Mouse (Mus musculus) limb, embryonic 10.5 days (tissue): ENCODE measurements around the gene Kiss1r. TPM values are rescaled to one million over a fixed set of nuclear protein-coding genes. Genes with fewer than 3 reads are reported as not detected.
"Not testable (repeated sequence)": the region's sequence is repeated elsewhere in the genome, so short reads cannot be mapped to it uniquely, and the experiment has no call there.

Experiments used
- DNase-seq: peaks from one replicate; pipeline ENCODE4 v3.0.0-alpha.2; 2017; ENCODE audit warnings: low spot score
- H3K27ac ChIP-seq: fragments of 300-500 bp; sonication (generic); 2 replicates; pipeline ENCODE4 v1.5.1; 2016; ENCODE audit warnings: mild to moderate bottlenecking
- H3K27me3 ChIP-seq: fragments of 300-500 bp; sonication (generic); 2 replicates; pipeline ENCODE4 v1.6.1; 2016; ENCODE audit warnings: low read depth, mild to moderate bottlenecking; ENCODE audit not compliant: poor library complexity, severe bottlenecking
- H3K36me3 ChIP-seq: fragments of 300-500 bp; sonication (generic); 2 replicates; pipeline ENCODE4 v1.6.1; 2016; ENCODE audit warnings: mild to moderate bottlenecking, moderate library complexity
- H3K4me1 ChIP-seq: fragments of 300-500 bp; sonication (generic); 2 replicates; pipeline ENCODE4 v1.6.1; 2016
- H3K4me3 ChIP-seq: fragments of 300-500 bp; sonication (generic); 2 replicates; pipeline ENCODE4 v1.5.1; 2016; ENCODE audit warnings: mild to moderate bottlenecking, moderate library complexity
- H3K9me3 ChIP-seq: fragments of 300-500 bp; sonication (generic); replicated peaks from 2 replicates; pipeline ENCODE4 v1.6.1; 2016; ENCODE audit warnings: mild to moderate bottlenecking
- WGBS: fragments of 180-500 bp; shearing (Covaris S2); methylation state at CpG from one replicate; pipeline ENCODE4 v1.1.7; 2016; 5-methylcytosine and 5-hydroxymethylcytosine counted together
- polyA plus RNA-seq: library from polyadenylated mRNA; unstranded; fragments of >200 nt; fragmentation: Nextera tagmentation; extraction: Ambion mirVana; gene quantifications from 2 replicates; pipeline ENCODE4 v1.2.1, GENCODE M21; 2016

Kiss1r gene
- polyA plus RNA-seq, 1 experiment from 2014 or later: 0.31 TPM

GRCm38 (mm10) chr10:79884446-79884845, 32.3 kb upstream of the Kiss1r start:
- Histone ChIP-seq H3K4me3 (no peak overlapping the region), H3K27ac (no peak overlapping the region), H3K9me3 (no peaks in the 10 kb centered on the region), H3K36me3 (no peaks in the 10 kb centered on the region), H3K27me3 (peaks cover 41% of the 10 kb centered on the region), H3K4me1 (peaks cover 39% of the 10 kb centered on the region)
- WGBS: 77% methylated on average over 4 of the region's 4 CpGs
- DNase-seq: no peak

GRCm38 (mm10) chr10:79884938-79885337, 31.8 kb upstream of the Kiss1r start:
- not testable (repeated sequence) for H3K9me3 ChIP-seq, H3K4me3 ChIP-seq, DNase-seq, H3K36me3 ChIP-seq, H3K27ac ChIP-seq
- Histone ChIP-seq H3K27me3 (peaks cover 37% of the 10 kb centered on the region), H3K4me1 (peaks cover 36% of the 10 kb centered on the region)
- 72% methylated on average over 3 of the region's 3 CpGs for WGBS

- Histone ChIP-seq H3K4me1 (peaks cover 28% of the 10 kb centered on the region), H3K4me3 (no peak within 1 kb of the TSS), H3K27ac (no peak within 1 kb of the TSS), H3K27me3 (peaks cover 27% of the 10 kb centered on the region), H3K36me3 (no peaks in the 10 kb centered on the region), H3K9me3 (no peaks in the 10 kb centered on the region)
- 81% methylated on average over 6 of the region's 6 CpGs for WGBS
- DNase-seq: no peak
These were observed 30.7 kb upstream of the Kiss1r start, which contains the start of gene Elane for GRCm38 (mm10) chr10:79886054-79886453. Elane (plus strand) TSS chr10:79886247.

- Histone ChIP-seq H3K36me3 (no peaks in the 10 kb centered on the region), H3K9me3 (no peaks in the 10 kb centered on the region), H3K27me3 (peaks cover 22% of the 10 kb centered on the region), H3K4me1 (peaks cover 27% of the 10 kb centered on the region), H3K27ac (no peak overlapping the region), H3K4me3 (no peak overlapping the region)
- DNase-seq: no peak
- WGBS: 74% methylated on average over 8 of the region's 8 CpGs
These were observed 30.2 kb upstream of the Kiss1r start for GRCm38 (mm10) chr10:79886611-79887010.

- Histone ChIP-seq H3K36me3 (peaks cover 5% of the 10 kb centered on the region), H3K4me1 (peaks cover 8% of the 10 kb centered on the region; the same call in 1 of the 2 replicates), H3K9me3 (no peaks in the 10 kb centered on the region), H3K27ac (no peak overlapping the region), H3K27me3 (no peaks in the 10 kb centered on the region), H3K4me3 (no peak overlapping the region)
- WGBS: 87% methylated on average over 2 of the region's 2 CpGs
- no peak for DNase-seq
These were observed 27.4 kb upstream of the Kiss1r start for GRCm38 (mm10) chr10:79889386-79889785.

- Histone ChIP-seq H3K36me3 (peaks cover 14% of the 10 kb centered on the region), H3K4me1 (peaks cover 8% of the 10 kb centered on the region; the same call in 1 of the 2 replicates), H3K4me3 (no peak within 1 kb of the TSS), H3K9me3 (no peaks in the 10 kb centered on the region), H3K27ac (no peak within 1 kb of the TSS; the same call in 1 of the 2 replicates), H3K27me3 (no peaks in the 10 kb centered on the region)
- 37% methylated on average over 5 of the region's 5 CpGs for WGBS
- no peak for DNase-seq
These were observed 26.1 kb upstream of the Kiss1r start, which contains the start of gene Cfd for GRCm38 (mm10) chr10:79890670-79891069. Cfd (plus strand) TSS chr10:79890853.

GRCm38 (mm10) chr10:79892451-79893118, 24.2 kb upstream of the Kiss1r start:
- DNase-seq: peak; percentile 92
- Histone ChIP-seq H3K4me1 (peaks cover 17% of the 10 kb centered on the region), H3K36me3 (peaks cover 33% of the 10 kb centered on the region), H3K27ac (0 out of 2 replicates have a peak overlapping the region, but pooled peaks have one; percentile 16)
- 46% methylated on average over 22 of the region's 22 CpGs for WGBS
- H3K27me3 ChIP-seq, H3K4me3 ChIP-seq, H3K9me3 ChIP-seq: not testable (repeated sequence)

DNA sequence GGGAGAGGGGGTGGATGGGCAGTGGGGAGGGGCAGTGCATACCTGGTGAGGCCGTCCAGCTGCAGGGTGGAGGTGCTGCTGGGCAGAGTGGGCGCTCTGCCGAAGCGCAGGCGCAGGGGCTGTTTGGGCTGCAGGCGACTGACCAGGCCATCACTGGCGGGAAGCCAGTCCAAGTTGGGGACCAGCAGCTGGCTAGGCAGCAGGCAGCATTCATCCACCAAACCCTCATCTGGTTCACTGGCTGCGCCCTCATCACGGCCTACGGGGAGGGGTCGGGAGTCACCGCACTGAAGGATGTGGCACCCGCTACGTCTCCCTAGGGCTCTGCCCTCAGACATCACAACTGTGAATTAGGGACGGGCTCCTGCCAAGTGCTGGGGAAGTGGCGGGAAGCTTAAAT, 20.5 kb upstream of the Kiss1r start:
- WGBS: 94% methylated on average over 16 of the region's 16 CpGs
- Histone ChIP-seq H3K9me3 (no peaks in the 10 kb centered on the region), H3K27me3 (no peaks in the 10 kb centered on the region; the same call in 1 of the 2 replicates), H3K4me1 (peaks cover 31% of the 10 kb centered on the region), H3K27ac (no peak overlapping the region), H3K36me3 (peaks cover 68% of the 10 kb centered on the region), H3K4me3 (no peak overlapping the region)
- no peak for DNase-seq

GRCm38 (mm10) chr10:79896814-79897213, 20.0 kb upstream of the Kiss1r start:
- Histone ChIP-seq H3K4me1 (peaks cover 33% of the 10 kb centered on the region), H3K36me3 (peaks cover 70% of the 10 kb centered on the region), H3K27me3 (no peaks in the 10 kb centered on the region; the same call in 1 of the 2 replicates), H3K4me3 (no peak overlapping the region), H3K9me3 (no peaks in the 10 kb centered on the region), H3K27ac (0 out of 2 replicates have a peak overlapping the region, but pooled peaks have one; percentile 46)
- DNase-seq: no peak
- WGBS: 86% methylated on average over 13 of the region's 13 CpGs

DNA sequence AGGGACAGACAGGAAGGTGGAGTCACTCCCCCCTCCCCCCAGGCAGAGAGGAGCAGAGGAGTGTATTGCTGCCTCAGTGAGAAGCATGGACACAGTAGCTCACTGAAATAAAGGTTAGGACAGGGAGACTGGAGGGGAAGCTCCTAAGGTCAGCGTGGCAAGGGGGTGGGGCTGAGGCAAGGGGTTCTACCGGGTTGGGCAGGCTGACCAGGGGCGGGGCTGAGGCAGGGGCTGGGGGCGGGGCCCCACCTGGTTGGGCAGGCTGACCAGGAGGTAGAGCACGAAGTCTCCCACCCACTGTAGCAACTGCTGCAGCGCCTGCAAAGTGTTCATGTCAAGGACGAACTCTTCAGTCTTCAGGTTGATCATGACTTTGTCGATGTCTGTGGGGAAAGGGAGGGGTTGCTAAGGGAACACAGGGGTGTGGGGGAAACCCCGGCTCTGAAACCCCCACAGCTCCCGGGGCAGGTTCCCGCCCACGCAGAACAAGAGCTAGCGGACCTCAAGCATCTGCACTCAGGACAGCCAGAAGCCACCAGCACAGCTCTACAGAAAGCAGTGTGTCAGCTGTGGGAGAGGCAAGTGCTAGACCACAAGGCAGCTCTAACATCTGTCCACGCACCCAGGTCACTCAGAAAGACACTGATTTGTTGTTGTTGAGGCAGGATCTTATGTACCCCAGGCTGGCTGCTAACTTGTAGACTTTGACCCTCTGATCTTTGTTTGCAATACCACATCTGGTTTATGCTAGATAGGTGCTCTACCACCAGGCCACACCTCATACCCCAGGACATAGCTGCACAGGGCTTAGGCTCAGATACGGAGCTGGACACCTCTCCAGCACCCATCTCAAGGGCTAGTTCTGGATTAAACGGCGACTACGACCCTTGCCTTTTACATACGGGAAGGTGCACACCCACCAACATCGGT, 19.2 kb upstream of the Kiss1r start:
- Histone ChIP-seq H3K27me3 (no peaks in the 10 kb centered on the region; the same call in 1 of the 2 replicates), H3K27ac (0 out of 2 replicates have a peak overlapping the region, but pooled peaks have one; percentile 46), H3K9me3 (no peaks in the 10 kb centered on the region), H3K4me1 (peaks cover 33% of the 10 kb centered on the region), H3K4me3 (0 out of 2 replicates have a peak overlapping the region, but pooled peaks have one; percentile 6), H3K36me3 (peaks cover 76% of the 10 kb centered on the region)
- WGBS: 46% methylated on average over 19 of the region's 20 CpGs
- DNase-seq: no peak

DNA sequence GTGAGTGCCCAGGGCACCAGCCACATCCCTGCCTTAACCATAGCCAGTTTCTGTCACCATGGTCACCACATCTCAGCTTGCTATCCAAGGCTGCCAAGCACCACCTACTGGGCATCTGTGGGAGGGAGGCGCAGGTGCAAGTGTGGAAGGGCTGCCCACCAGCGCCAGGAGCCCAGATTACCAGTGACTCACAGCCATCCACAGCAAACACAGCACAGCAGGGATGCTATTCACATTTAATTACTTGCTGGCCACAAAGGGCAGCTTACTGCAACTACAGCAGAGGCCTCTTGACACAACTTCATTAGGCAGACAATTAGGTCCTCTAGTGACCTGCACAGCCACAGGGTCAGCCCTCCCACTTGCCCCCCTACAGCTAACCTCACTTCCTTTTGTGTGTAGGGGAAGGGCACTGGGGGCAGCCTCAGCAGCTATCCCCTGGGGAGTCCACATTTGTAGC, 15.8 kb upstream of the Kiss1r start:
- Histone ChIP-seq H3K9me3 (no peaks in the 10 kb centered on the region), H3K4me3 (no peak overlapping the region), H3K4me1 (peaks cover 28% of the 10 kb centered on the region), H3K27ac (0 out of 2 replicates have a peak overlapping the region, but pooled peaks have one; percentile 12), H3K36me3 (peaks cover 92% of the 10 kb centered on the region), H3K27me3 (no peaks in the 10 kb centered on the region; the same call in 1 of the 2 replicates)
- 23% methylated on average over 2 of the region's 2 CpGs for WGBS
- no peak for DNase-seq

- Histone ChIP-seq H3K4me3 (peak overlapping the region; percentile 88), H3K27me3 (no peaks in the 10 kb centered on the region), H3K36me3 (peaks cover 68% of the 10 kb centered on the region), H3K9me3 (no peaks in the 10 kb centered on the region), H3K27ac (no peak overlapping the region; the same call in 1 of the 2 replicates), H3K4me1 (peaks cover 22% of the 10 kb centered on the region)
- 96% methylated on average over 9 of the region's 9 CpGs for WGBS
- no peak for DNase-seq
These were observed 10.1 kb upstream of the Kiss1r start for GRCm38 (mm10) chr10:79906712-79907111.
